Mouse (Mus musculus): ENCODE data around the gene 1700016K19Rik.

- no peak for TF ChIP-seq MAFK (IDR thresholded peaks at IDR 0.05; ENCODE audit: insufficient read depth, low read depth, low read length)
- no peak for TF ChIP-seq CHD2 (IDR thresholded peaks at IDR 0.05; ENCODE audit: low read depth, low read length)
- TF ChIP-seq ZNF384 (IDR thresholded peaks at IDR 0.05; ENCODE audit: low read depth, low read length), result no peak
Measured at GRCm38 (mm10) chr11:75985948-75986347, 13.8 kb upstream of the 1700016K19Rik start.
